Mouse (Mus musculus): Measurements from ENCODE around the gene Cfdp1. TPM values are rescaled to one million over a fixed set of nuclear protein-coding genes. Genes with fewer than 3 reads are reported as not detected.
"Not testable (repeated sequence)": the region's sequence is repeated elsewhere in the genome, so short reads cannot be mapped to it uniquely, and the experiment has no call there.

The Cfdp1 gene
- total RNA-seq, 2 experiments from 2014 or later = 147 to 176 TPM

DNA sequence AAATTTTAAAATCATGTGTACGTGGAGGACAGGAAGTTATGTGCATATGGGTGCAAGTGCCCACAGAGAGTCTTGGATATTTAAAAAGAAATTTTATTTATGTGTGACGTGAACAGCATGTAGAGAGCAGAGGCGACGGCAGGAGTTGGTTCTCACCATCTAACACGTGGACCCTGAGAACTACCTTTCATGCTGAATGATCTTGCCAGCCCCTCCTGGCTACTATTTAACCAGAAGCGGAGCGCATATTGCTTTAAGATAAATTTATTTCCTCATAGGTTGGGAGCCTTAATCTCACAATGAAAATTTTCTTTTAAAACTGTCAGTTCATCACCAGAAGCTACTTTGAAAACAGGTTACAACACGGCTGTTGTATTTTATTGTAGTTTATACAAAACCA, 10.6 kb upstream of the Cfdp1 start:
- ATAC-seq (replicated peaks; ENCODE audit: poor library complexity) = no peak

DNA sequence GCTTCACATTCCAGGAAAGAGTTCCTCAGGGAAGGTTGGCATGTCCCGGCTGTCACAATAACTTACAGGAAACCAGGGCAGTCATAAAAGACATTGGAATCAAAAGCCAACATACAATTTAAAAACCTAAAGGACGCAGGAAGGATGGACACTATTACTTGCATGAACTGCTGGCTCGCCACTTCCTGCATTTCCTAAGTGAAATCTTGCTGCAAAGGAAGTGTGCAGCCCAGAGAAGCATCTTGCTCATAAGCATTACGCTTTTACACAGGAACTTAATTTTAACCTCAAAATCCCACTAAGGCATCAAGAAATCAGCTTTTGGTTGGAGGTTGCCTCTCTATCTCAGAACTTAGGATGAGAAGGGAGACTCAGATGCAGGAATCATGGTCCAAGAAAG, 9.2 kb upstream of the Cfdp1 start:
- peak; percentile 76 for ATAC-seq (replicated peaks; ENCODE audit: poor library complexity)

DNA sequence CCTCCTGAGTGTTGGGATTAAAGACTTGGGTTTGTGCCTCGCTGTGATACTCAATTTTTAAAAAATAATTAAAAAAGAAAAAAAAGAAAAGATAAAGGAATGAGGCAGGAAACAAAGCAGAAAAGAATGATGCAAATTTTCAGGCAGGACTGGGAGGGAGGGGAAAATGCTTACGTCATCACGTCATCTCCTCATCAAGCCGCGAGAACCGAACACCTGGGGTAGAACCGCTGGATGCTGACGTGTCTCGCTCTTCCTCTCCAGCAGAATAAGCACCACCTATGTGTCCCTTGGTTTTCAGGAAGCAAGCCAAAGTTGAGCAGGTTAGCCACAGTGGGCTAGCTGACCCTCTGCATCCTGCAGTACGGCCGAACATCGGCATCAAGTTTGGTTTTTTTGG, 1.9 kb upstream of the Cfdp1 start:
- no peak for ATAC-seq (replicated peaks; ENCODE audit: poor library complexity)

DNA sequence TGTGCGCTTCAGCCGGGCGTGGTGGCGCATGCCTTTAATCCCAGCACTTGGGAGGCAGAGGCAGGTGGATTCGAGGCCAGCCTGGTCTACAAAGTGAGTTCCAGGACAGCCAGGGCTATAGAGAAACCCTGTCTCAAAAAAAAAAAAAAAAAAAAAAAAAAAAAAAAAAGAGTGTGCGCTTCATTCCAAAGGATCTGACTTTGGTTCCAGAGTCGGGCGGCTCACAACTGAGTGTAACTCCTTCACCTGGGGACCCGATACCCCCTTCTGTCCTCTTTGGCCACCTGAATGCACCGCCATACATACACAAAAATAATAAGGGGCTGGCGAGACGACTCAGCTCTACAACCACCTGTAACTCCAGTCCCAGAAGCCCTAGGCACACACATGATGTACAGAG, 872 bp downstream of the Cfdp1 start:
- not testable (repeated sequence) for ATAC-seq (replicated peaks; ENCODE audit: poor library complexity)

DNA sequence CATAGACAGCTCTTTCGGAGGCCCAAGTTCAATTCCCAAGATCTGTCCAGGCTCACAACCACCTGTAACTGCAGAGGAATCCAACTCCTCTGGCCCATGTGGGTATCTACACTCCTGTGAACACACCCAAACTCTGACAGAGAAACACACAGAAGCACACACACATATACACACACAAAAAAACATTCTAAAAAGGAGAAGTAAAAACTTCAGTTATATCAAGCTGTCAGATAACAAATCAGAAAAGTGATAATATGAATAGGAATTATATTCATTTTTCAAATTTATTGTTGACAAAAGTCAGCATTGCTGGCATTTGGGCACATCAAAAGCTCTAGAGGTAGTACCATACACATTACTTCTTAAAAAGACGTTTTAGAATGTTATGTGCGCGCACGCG, 7.3 kb downstream of the Cfdp1 start:
- no peak for ATAC-seq (replicated peaks; ENCODE audit: poor library complexity)

DNA sequence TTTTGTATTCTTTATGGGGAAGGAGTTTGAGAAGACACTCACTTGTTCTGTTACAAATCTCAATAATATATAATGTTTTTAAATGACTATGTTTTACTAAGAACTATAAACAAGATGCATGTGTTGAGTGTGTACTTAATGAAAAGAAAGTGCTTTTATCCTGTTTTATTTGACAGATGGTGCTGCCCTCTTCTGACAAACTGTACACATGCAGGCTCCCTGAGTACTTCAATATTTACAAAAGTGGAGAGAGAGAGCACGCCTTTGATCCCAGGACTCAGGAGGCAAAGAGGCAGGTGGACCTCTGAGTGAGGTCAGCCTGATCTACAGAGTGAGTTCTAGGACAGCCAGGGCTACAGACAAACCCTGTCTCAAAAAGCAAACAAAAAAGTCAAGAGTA, 18.6 kb downstream of the Cfdp1 start:
- ATAC-seq (replicated peaks; ENCODE audit: poor library complexity) = peak; percentile 70; the same call in 1 of the 2 replicates

DNA sequence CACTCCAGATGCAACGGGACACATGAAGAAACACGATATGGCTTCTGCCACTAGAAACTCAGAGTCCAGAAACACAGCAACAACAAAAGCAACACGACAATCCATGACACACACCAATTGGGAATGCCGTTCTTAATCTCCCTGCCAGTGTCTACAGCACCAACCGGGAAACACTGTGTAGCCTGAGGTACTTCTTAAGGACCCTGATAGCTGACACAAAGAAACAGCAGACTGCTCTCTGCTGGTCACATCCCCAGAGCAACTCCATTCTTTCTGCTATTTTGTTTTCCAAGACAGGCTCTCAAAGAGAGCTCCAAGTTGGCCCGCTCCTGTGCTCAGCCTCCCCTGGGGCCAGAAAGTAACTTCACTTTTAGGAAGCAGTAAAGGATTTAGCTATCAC, 20.1 kb downstream of the Cfdp1 start:
- no peak for ATAC-seq (replicated peaks; ENCODE audit: poor library complexity)

DNA sequence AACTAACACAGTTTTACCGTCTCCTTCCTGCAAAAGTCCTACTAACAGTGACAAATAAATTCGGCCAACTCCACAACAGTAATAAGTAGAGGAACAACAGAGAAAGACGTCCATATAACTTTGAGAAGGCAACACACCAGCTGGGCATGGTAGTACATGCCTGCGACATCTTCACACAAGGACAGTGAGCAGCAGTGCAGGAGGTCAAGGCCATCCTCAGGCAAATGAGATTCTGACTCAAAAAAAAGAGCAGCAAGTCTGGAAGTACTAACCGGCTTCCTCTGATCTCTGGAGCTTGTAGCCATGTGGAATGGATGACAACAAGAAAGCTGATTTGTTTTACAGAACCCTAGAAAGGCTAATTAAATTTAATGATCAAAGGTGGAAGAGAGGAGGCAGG, 21.1 kb downstream of the Cfdp1 start:
- ATAC-seq (replicated peaks; ENCODE audit: poor library complexity) = no peak

DNA sequence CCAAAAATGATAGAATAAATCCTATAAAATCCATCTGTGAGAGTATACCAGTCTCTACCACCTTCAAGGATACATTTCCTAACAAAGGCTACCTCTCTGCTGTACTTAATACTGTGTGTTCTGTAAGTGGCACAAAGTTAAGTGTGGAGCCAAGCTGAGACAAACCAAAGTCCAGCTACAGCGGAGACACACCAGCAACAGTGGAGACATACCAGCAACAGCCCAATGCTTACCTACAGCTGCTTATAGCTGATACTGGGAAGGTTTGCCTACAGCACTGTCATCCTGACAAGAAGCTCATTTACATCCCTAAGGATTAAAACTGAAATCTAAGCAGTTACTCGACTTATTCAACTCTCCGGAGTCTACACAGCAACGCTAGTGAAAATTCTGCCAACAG, 22.1 kb downstream of the Cfdp1 start:
- no peak for ATAC-seq (replicated peaks; ENCODE audit: poor library complexity)

DNA sequence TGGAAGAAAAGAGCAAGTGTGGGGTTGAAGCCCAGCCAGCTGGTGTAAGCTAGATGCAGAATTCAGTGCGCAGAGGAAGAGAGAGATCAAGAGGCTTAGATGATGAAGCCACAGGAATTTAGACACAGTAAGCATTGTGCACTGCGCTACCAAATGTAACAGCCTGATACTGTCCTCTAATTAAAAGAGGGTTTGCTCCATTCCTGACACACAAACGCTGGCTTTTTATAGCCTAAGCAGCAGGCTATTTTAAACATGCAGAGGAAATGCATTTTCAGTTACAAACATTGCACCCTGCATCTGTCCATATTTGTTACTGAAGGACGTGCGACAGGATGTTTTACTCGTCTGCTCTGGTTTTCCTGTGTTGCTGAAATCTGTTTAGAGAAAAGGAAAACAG, 25.5 kb downstream of the Cfdp1 start:
- no peak for ATAC-seq (replicated peaks; ENCODE audit: poor library complexity)

DNA sequence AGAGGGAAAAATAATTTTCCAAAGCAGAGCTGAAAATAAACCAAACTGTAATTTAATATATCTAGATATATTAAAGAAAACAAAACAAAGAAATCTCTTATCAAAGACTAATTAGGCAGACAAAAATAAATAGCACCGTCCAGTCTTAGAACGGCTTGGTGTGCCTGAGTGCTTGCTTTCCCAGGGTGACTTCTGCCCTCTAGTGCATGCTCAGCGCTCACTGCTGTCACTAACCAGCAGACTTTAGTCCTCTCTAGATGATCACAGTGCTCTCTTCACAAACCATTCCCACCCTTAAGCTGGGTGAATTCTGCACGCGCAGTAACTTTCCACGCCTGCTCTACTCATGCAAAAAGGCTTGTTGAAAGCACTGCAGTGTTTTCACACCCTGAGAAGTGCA, 28.9 kb downstream of the Cfdp1 start:
- ATAC-seq (replicated peaks; ENCODE audit: poor library complexity) = 0 out of 2 replicates have a peak, but pooled peaks have one; percentile 35

DNA sequence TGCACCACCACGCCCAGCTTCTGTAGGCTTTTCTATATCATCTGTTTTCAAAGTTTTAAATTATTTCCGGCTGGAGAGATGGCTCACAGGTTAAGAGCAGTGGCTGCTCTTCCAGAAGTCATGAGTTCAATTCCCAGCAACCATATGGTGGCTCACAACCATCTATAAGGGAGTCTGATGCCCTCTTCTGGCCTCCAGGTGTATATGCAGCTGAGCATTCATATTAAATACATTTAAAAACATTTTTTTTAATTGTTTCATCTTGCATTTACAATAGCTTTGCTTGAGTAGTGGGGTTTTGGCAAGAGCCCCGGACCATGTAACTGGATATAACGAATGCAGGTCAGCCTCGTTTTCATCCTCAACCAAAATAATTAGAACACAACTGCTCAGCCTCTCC, 29.8 kb downstream of the Cfdp1 start:
- ATAC-seq (replicated peaks; ENCODE audit: poor library complexity) = no peak

DNA sequence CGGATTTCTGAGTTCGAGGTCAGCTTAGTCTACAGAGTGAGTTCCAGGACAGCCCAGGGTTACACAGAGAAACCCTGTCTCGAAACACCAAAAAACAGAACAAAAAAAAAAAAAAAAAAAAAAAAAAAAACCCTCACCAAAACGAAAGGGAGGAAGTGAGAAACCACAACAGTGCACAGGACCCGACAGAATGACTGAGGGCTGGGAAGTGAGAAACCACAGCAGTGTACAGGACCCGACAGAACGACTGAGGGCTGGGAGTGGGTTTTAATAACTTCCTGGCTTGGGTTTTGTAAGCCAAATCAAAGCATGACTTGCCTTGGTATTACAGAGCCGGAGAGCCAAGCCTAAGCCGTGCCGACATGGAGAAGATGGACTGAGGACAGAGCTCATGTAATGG, 32.9 kb downstream of the Cfdp1 start:
- peak; percentile 96 for ATAC-seq (replicated peaks; ENCODE audit: poor library complexity)

DNA sequence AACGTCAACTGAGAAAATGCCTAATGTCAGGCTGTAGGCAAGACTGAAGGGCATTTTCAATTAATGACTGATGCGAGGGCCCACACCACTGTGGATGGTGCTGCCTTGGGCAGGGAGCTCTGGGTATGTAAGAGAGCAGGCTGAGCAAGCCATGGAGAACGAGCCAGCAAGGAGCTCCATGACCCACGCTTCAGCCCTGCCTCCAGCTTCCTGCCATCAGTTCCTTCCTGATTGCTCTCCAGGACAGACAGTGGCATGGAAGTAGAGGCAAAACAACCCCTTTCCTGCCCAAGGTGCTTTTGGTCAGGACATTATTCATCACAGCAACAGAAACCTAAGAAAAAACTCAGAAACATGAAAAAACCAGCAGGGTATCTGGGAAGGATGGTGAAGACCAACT, 33.4 kb downstream of the Cfdp1 start:
- no peak for ATAC-seq (replicated peaks; ENCODE audit: poor library complexity)

DNA sequence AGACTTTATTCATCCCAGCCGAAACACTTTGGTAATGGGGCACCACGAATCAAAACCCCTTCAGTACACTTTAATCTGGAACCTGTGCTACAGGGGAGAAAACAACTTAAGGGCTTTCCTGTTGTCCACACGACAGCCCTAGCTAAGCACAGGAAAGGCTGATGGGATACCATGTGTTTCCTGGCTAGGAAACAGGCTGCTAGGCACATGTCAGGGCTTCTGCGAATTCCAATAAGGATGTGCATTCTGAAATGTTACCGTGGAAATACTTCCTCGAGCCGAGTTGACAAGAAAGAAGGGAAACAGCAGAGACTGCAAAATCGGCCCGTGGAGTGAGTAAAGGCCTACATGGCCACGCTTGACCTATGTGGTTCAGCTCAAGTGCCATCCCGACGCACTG, 34.1 kb downstream of the Cfdp1 start:
- ATAC-seq (replicated peaks; ENCODE audit: poor library complexity) = no peak

DNA sequence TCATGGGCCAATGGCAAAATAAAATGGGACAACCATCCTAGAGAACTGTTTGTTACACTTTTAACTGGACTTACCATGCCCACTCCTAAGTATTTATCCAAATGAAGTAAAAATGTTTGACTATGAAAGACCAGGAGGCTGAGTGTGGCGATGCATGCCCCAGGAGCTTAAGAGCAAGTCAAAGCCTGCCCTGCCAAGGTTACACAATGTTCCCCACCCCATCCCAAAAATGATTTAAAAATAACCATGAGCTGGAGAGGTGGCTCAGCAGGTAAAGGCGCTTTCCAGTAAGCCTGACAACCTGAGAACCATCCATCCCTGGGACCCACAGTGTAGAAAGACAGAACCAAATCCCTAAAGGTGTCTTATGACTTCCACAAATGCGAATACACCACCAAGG, 35.5 kb downstream of the Cfdp1 start:
- ATAC-seq (replicated peaks; ENCODE audit: poor library complexity) = no peak

DNA sequence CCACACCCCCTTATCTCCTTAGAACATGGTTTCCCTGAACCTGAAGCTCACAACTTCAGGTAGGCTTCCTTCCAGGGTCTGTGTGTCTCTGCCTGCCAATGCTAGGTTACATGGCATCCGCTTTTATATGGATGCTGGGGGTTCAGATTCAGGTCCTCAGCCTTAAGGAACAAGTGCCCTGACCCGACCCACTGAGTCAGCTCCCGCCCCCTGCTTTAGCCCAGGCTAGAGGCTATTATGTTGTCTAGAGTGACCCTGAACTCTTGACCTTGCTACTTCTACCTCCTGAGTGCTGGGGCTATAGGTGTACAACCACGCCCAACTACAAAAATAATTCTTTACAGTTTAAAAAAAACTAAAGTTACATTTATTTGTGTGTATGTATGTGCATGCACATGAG, 39.0 kb downstream of the Cfdp1 start:
- no peak for ATAC-seq (replicated peaks; ENCODE audit: poor library complexity)

DNA sequence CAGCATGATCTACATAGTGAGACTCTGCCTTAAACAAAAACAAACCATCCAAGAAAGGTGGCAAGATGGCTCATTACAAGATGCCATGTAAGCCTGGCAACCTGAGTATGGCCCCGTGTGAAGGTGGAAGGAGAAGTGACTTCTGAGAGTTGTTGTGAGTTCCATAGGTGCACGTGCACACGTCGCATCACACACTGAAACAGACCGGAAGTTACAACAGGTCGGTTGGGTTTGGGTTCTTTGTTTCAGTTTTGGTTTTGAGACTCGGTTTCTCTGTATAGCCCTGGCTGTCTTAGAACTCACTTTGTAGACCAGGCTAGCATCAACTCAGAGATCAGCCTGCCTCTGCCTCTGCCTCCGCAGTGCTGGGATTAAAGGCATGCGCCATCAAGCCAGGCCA, 40.3 kb downstream of the Cfdp1 start:
- no peak for ATAC-seq (replicated peaks; ENCODE audit: poor library complexity)

DNA sequence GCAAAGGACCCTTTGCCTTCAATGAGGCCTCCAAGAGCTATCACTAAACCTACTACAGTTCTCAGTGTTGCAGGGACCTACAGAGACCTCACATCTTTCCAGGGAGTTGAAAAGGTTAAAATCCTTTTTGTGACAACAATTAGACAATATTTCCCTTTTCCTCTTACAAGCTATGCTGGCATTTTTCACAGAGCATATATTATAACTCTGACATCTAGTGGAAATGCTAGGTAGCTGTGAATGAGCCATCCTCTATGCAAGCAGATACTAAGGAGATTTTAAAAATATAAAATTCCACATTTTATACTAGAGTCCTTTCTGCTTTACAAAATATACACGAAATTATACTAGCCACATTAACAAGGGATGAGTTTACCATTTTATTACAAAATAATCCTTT, 41.3 kb downstream of the Cfdp1 start:
- no peak for ATAC-seq (replicated peaks; ENCODE audit: poor library complexity)

DNA sequence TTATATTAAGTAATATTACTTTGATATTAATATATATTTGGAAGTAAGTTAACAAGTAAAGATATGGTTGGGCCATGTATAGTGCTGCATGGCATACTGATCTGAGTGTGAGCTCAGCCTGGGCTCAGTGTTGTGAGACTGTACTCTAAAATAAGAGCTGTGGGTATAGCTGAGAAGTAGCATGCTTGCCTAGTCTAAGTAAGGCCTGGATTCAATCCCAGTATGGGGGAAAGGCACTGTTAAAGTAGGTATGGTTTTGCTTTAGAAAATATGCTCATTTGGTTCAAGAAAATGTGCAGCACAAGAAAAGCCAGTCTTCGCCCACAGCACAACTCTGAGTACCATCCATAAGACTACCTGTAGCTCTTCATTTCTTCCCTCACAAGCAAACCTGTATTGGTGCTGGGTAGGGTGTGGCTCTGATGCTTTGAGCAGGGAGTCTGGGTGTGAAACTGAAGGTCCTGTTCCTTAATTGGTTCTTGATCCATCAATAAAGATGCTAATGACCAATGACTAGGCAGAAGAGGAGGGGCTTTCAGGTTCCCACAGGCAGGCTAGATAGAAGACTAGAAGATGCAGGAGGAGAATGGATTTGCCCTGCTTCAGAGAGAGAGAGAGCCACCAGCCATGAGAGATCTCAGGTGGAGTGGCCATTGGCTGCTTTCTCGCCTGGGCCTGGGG, 43.3 kb downstream of the Cfdp1 start:
- no peak for ATAC-seq (replicated peaks; ENCODE audit: poor library complexity)

DNA sequence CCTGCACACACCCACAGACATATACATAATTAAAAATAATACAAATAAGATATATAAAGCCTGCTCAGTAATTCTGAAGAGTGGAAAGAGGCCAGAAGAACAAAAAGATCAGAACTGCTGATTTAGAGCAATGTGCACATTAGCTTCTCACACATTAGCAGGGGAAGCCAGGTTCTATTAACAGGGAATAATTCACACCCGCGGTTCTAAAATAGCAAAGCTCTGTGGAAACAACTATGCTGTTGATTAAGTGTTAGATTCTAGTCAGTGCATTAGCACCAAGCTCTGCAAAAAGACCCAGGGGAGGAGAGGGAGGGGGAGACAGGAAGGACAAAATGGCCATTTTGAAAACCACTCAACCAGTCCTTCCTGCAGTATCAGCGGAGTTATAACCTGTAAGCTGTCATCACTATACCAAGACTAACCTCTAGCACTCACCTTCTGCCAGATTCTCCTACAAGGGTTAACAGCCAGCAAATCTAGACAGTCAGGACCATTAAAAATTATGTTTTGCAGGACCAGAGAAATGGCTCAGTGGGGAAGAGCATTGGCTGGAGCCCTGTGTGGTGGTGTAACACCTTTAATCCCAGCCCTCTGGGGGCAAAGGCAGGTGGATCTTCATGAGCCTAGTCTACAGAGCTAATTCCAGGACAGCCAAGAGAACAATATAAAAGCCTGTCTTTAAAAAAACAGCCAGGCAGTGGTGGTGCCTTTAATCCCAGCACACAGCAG, 45.0 kb downstream of the Cfdp1 start:
- ATAC-seq (replicated peaks; ENCODE audit: poor library complexity) = no peak

DNA sequence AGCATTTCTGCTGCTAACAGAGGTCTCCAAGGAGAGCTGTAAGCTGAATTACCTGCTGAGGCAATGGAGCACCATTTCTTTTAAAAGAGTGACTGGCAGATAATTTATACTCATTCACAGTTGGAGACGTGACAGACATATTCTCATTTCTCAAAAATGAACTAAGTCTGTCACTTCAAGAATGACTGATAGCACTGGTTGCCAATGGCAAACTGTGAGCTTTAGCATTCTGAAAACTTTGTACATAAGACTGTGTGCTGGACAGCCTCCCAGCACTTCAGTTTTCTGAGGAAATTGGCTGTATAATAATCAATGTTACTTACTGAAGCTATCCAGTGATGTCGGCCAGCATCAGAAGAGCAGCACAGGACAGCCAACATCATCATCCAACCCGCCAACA, 46.1 kb downstream of the Cfdp1 start:
- ATAC-seq (replicated peaks; ENCODE audit: poor library complexity) = no peak

DNA sequence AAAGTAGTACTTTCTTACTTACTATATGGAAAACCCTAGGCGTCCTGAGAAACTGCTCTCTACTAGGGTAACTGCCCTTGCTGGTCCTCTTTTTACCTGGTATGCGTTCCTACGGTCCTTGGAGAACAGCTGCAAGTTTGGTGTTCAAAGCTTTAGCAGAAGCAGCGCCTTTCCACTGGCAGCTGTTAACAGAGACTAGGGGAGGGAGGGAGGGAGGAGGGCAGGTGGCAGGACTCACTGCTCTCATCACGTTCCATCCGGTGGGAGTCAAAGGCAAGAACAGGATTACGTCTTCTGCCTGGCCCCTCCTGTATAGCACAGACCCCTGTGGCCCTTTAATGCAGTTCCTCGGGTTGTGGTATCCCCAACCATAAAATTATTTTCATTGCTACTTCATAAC, 50.7 kb downstream of the Cfdp1 start:
- no peak for ATAC-seq (replicated peaks; ENCODE audit: poor library complexity)

All from megakaryocyte progenitor cell, adult 5-6 weeks (primary cell).